Mouse (Mus musculus) urinary bladder, postnatal 14 days (tissue): Measurements from ENCODE around the gene Ddah1.

Experiments used
- DNase-seq: peaks from one replicate; pipeline ENCODE4 v3.0.0; 2021; ENCODE audit warnings: low spot score

Ddah1 gene

DNA sequence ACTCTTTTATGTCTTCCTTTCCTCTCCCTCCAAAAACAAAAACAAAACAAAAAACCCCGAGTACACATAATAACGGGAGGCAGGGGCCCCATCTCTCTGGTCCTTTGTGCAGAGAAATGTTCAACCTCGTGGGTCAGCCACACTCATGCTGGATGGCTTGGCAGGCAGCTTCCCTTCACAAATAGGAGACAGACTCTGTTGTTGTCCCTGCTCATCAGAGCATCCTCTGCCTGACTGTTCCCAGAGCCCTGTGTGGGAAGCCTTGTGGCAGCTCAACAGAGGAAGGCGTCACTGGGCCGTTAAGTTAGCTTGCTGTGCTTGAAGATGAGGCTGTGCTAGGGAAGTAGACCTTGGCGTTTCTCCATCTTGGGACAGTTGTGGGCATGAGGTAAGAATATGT is 58.8 kb downstream of the Ddah1 start:
- no peak for DNase-seq

DNA sequence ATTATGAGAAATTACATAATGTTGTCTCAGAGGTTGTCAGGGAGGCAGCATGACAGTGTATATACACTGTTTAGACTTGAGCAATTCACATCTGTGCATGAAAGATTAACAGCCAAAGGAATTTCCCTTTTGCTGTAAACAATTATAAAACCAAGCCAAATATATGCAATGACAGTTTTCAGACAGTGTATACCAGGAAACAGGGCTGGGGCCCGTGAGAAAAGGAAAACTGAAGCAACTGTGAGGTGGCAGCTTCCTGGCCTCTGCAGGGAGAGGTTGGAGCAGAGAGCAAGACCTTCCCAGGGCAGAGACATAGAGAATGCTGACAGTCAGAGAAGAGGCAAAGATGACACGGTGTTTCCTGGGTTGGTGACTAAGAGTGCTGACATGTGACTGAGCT is 62.0 kb downstream of the Ddah1 start:
- DNase-seq = no peak

DNA sequence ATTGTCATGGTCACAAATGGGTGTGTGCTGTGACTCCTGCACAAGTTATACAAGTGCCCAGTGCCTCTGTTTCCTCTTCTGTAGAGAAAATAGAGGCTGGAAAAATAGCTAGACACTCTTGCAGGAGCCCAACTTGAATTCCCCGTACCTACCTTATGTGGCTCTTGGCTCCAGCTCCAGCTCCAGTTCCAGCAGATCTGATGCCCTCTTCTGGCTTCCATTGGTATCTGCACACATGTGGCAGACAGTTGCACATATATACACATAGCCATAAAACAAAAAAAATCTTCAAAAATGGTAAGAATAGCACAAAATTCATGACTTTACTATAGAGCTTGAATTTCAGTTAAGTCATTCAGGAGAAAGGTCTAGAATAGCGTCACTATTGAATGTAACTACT is 62.5 kb downstream of the Ddah1 start:
- DNase-seq = no peak

DNA sequence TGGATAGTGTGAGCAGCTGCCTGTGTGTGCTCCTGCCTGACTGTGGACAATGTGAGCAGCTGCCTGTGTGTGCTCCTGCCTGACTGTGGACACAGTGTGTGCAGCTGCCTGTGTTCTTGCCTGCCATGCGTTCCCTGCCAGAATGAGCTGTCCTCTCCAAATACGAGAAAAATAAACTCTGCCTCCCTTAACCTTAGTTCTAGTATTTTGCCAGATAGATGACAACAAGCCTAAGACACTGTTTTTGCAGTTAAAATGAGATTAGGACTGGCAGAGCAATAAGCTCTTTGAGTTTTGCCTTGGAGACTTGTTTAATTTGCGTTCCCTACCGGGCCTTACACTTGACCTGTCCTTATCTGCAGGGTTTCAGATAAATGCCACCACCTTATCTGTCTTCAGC is 63.7 kb downstream of the Ddah1 start:
- DNase-seq = no peak

DNA sequence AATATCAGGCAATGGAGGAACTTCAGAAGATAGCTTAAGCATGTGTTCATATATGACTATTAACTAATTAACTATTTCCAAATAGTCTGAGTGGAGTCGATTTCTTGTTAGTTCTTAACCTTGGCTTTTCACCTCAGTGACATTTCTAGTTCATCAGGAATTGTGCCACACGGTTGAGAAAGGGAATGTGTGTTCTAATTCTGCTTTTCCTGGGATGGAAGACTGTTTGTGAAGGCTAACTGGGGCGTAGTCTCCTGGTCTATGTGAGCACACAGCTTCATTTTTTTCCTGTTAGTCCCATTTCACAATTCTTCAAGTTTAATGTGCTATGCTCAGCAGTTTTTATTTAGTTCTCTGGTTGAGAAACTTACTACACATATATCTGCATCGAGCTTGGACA is 65.2 kb downstream of the Ddah1 start:
- DNase-seq = no peak

DNA sequence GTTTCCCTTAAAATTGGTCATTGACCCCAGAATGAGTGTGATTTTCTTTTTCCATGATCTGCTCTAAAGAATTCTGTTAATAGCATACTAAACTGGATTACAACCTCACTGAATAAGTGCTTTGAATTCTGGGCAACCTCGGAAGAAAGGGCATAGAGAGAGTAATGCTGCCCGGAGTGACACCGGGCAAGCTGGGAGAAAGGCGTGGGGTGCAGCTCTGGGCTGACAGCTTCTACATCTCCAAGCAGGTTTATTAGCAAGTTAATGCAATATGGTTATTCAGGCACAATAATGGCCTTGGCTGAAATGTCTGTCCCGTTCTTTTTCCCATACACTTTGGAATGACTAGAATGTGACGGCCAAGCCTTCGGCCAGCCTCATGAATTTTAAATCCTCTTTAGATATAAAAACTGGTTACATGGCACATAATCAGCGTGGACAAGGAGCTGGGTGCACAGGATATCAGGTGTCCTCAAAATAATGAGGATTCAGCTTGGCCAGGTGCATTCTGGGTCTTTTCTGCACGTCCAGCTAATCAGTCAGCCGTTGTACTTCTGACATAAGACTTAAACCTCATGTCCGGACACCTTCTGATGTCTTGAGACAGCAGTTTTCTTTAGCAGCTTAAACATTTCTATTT is 67.1 kb downstream of the Ddah1 start:
- DNase-seq = no peak

DNA sequence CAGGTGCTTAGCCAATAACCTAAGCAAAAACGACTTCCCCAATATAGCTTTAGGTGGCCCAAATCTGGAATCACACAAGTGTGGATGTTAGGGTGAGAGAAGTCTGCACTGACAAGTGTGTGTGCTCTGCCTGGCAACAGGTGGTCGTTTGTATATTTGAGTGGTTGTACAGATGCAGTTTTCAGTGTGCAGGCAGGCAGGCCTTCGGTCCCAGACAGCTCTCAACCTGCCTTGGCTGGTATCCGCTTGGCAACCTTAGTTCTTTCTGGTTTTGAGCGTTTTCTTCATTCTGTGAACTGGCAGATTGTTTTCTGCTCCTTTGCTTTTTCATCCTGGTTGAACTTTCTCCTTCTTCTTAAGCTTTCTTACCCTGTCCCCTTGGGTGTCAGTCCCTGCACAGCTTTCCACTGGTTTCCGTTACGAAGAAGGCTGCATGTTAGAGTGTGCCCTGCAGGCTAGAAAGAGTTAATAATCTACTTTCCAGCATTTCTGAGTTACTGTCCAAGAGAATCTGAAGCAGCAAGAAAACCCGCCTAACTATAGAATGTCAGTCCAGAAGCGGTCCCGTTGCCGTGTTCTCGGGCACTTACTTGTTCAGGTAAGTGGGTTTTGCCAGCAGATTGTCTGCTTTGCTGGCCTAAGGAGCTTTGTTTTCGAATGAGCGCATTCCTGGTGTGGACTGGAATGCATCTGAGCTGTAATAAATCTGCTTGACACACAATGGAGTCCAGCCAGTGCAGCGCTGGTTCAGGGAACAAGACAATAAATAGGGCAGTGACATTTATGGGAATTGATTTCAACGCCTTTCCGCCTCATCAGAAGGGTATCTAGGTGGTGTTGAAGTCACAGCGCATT is 68.9 kb downstream of the Ddah1 start:
- DNase-seq = peak; percentile 66

DNA sequence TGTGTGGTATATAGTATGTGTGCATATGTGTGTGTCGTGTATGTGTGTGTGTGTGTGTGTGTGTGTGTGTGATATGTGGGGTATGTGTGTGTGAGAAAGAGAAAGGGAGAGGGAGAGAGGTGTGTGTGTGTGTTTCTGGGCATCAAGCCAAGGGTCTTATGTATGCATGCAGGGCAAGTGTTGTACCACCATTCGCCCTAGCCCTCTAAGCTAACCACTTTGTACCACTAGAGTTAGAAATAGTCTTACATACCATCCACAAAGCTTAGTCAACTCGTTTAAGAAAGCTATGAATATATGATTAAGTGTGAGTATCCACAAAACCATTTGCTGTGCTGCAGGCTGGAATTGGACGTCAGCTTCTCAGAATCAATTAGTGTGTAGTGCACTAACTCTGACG is 70.4 kb downstream of the Ddah1 start:
- no peak for DNase-seq

DNA sequence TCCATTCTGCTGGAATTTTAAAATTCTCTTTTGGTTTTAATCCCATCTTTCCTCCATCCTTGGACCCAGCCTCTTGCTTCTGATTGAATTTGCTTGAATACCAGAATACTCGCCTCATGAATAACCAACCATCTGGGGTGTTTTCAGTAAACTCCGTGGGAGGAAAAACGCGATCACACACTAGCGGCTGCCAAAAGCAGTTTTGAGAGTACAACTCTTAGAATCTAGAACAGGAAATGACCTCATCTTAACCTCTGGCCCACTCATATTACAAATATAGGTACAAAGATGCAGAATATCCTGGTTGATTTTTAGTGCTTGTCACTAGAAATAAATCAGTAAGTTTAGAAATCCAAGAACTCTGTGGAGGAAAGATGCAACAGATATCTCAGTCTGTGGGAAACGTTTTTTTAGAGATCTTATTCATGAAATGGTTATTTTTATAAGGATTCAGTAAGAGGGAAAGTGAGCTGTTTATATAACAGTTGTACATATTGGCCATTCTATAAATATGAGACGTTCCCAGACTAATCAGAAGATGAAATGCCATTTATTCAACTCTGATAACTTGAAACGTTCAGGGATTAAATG is 75.6 kb downstream of the Ddah1 start:
- DNase-seq = peak; percentile 18

DNA sequence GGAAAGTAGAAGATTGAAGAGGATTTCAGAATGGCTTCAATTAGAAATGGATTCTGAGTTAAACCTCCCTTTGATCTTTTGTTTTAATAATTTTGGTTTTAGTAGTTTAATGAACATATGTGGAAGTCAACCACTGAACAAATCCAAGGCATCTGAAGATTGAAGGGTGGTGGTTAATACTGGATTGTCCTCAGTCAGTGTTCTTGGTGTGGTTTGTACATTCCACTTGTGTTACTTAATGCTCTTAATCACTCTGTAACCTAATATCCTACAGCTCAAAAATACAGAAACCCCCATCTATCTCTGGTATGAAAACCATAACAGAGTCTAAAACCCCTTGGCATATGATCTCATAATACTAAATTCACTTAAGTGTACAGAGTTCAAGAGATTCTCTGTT is 79.8 kb downstream of the Ddah1 start:
- DNase-seq = no peak

DNA sequence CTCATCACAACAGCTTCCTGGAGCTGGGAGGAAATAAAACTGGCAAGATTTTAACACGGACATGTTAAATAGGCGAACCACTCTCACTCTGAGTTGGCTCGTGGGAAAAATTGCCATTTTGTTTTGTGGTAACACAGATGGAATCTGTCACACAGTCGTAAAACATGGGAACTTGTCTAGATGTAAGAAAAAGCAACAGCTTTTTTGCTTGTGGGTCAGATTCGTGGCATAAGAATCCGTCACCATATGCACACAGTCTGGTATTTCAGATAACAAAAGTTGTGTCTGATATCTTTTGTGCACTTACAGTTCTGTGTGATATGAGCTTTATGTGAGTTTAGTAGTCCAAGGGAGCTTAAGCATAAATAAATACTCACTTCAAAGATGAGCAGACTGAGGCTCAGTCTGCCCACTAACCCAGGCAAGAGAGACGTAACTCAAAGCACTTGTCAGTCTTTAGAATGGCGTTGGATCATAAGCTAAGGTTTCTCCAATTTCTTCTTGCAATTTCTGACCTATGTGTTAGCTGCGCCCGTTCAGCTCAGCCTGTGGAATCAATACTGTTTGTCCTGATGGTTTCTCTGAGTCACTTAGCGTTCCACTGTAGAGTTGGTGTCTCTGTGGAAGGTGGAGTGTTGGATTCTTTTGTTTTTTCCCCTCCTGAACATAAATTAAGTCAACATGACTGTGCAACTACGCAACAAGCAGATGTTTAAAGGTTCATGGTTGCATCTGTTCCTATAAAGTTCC is 83.7 kb downstream of the Ddah1 start:
- DNase-seq = no peak

DNA sequence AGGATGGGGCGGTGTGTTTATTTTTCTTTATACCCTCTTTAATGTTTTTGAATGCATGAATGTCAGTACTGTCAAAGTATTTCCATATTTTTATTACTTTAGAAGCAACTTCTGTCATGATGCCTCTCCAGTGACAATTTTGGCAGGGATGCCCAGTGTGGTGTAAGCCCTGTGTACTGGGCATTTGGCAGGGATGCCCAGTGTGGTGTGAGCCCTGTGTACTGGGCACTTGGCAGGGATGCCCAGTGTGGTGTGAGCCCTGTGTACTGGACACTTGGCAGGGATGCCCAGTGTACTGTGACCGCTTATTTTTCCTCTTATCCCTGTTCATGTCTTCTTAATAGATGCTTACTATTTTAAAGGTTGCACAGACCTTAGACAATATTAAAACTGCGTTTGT is 85.4 kb downstream of the Ddah1 start:
- DNase-seq = no peak

DNA sequence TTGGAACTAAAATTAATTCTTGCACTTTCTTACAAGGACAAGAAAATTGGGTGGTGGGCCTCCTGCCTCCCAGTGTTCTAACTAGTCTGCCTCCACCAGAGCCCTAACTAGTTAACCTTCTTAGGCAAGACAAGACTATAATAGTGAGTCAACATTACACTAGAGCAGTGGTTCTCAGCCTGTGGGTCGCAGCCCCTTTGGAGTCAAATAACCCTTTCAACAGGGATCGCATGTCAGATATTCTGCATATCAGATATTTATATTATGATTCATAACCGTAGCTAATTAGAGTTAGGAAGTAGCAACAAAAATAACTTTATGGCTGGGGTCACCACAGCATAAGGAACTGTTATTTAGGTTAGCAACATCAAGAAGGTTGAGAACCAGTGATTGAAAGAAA is 86.4 kb downstream of the Ddah1 start:
- no peak for DNase-seq

DNA sequence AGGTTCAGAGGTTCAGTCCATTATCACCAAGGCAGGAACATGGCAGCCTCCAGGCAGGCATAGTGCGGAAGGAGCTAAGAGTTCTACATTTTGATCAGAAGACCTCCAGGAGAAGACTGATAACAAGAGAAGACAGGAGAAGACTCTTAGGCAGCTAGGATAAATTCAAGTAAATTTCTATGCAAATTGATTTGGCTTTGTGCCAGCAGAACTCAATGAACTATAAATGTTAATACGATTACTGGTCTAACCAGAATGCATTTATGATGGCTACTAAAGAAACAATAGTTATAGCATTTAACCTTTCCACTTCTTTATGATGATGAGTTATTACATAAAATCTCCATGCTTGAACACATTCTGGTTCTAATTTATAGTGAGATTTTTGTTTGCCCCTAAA is 87.8 kb downstream of the Ddah1 start:
- no peak for DNase-seq

DNA sequence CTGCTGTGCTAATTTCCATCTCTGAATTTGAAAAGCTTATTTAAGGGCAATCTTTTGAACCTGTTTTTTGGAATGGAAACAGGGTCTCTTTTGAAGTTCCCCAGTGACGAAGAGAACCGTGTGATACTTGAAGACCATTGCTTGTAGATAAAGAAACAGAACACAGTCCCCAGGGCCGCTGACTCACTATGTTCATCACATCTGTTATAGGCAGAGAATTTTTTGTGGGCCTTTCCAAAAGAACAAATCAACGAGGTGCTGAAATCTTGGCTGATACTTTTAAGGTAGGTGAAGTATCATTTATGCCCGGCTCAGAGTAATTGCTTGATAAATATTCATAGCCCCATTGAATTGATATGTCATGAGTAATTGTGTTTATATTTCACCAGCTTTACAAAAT is 93.6 kb downstream of the Ddah1 start:
- DNase-seq = no peak

DNA sequence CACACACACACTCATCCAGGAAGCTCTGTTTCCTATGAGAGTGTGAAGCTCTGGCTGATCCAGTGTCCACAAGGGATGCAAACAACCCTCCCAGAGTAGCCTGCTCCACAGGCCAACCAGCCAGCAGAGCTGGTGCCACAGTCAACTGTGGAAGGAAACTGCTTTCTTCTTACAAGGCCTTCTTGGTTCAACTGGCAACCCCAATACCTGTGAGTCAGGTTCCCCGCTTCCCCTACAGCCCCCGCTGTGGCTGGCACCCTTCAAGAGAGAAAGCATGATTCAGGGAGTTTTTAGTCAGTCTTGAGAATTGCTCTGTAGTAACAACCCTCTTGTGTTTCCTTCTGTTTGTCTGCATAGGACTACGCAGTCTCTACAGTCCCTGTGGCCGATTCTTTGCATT is 94.3 kb downstream of the Ddah1 start:
- no peak for DNase-seq

DNA sequence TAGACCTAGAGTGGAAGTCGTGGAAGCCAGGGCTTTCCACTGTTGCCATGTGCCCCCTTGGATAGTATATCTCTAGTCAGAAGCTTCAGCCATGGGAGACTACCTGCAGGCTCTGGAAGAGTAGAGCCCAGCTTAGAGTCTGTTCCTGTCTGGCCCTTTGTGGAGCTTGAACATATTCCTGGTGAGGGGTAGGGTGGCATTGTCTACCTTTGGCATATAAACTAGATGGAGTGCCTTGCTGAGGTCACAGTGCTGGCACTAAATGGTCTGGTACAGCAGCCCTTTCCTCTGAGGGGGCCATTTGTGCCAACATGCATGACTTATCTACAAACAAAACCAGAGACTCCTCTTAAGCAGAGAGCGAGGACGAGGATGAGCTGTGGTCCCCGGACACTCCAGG is 95.2 kb downstream of the Ddah1 start:
- no peak for DNase-seq

DNA sequence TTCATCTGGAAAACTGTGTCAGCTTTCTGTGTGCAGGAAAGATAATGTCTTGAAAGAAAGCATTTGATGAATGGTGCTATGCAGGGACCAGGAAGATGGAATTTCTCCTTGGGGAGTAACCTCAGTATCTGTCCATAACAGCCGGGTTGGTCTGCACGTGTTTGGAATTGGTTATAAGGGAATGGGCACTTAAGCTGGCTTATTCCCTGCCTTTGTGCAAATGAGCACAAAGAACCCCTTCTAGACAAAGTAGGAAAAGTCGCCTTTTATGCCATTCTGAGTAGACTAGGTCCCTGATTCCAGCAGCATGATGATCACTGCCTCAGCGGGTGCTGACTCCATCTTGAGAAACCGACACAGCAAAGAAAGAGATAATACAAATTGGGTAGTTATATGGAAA is 96.0 kb downstream of the Ddah1 start:
- no peak for DNase-seq

DNA sequence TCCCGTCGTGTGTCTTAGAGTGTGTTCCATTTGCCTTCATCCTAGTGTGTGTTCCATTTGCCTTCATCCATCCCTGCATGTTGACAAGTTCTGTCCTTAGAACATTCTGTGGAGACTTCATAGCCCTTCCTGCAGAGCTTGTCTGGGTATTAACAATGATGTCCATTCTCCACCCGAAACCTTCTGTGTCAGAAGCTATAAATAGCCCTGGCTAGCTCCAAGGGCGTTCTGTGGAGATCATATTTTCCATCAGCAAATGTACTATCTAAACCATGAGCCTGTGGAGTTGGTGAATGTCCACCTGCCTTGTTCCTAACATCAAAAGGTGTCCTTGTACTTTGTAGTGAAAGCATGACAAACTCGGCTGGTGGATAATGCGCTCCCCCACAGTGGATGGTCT is 96.8 kb downstream of the Ddah1 start:
- DNase-seq = no peak

DNA sequence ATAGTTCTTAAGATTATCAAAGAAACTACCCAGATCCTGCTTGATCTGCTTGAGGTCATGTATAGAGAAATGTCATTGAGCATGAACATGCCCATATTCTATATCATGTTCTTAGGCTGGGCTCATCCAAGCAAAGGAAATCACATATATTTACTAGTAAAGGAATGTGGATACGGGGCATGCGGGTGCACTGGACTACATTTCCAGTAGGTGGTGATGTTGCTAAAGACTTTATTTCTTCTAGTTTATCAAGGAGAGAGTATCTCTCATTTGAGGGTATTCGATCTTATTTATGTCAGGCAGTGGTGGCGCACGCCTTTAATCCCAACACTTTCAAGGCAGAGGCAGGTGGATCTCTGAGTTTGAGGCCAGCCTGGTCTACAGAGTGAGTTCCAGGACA is 99.9 kb downstream of the Ddah1 start:
- no peak for DNase-seq

DNA sequence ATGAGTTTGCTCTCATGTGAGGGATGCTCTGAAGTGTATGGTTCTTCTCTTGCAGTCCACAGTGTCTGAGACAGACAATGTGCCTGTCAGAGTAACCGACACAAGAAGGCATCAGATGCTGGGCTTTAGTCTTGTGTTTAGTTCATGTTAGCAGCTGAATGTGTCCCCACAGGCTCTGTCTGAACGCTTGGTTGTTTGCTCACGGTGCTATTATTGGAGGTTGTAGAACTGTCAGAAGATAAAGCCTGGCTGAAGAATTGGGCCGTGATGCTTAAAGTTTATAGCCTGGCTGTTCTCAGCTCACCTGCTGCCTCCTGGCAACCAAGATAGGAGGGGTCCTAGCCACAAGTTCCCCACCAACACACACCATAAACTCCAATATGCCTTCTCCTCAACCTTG is 104.0 kb downstream of the Ddah1 start:
- DNase-seq = no peak

DNA sequence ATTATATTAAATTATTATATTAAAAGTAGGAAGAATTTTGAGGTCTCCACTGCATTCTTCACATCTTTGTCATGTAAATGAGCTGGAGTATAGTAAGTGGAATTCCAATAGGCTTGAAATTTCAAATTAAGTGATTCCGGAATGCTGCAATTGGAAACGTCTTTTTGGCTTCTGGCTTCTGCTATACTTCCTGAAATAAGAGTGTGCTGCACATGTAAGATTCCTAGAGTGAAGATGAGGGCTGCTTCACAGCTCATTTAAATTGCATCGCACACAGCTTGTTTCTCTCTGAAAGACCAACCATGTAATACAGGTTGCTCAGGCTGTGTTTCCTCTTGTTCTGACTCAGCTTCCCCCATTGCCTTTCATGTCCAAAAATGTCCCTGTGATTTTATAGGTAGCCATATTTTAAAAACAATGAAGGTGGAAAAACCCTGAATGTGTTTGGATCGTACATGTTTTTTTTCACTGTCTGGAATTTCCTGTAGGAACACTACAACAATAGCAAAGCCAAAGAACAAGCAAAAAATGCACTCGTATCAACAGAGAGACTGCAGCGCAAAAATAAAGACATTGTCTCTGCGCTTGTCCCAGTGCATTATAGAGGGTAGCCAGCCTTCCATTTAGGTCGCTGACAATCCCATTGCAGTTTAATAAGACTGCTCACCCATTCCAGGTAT is 105.7 kb downstream of the Ddah1 start:
- no peak for DNase-seq
